Mouse (Mus musculus): ENCODE measurements around the gene Rbfox3. TPM values are rescaled to one million over a fixed set of nuclear protein-coding genes. Genes with fewer than 3 reads are reported as not detected.

Rbfox3 gene
- polyA plus RNA-seq (2014; fragmentation: Nextera tagmentation; extraction: Ambion mirVana): 0.13 and 0.19 TPM in 2 replicates

DNA sequence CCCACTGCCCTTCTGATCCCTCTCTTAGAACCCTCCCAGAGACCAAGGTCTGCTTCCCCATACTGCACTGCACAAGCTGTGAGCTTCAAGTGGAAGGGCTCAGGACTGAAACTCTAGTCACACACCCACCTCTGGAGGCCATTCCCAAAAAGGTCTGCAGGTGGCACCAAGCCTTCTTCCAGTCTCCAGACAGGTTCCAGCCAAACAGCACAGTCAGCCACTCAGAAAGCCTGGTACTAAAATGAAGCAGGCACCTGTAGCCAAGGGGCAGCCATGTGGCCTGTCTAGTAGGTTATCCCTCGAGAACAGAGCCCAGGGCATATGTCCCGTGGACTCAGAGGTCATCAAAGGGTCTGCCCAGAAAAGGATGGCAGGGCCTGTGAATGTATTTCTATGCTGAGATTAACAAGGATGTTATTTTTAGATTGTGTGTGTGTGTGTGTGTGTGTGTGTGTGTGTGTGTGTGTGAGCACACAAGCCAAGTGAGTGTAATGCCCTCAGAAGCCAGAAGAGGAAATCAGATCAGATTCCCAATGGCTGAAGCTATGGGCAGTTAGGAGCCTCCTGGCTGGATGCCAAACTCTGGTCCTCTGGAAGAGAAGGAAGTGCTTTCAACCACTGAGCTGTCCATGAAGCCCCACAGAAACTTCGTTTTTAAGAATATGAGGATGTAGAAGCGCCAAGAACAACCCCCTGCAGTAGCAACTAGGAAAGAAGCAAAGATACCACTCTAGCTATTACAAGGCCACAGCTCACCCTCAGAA is at the start of gene Rbfox3:
Gene Rbfox3 (minus strand): TSS at position 291 of the 764 bp plus-strand sequence.
- Histone ChIP-seq H3K4me2 (no peak within 1 kb of the TSS), H3K27ac (ENCODE audit: low read depth) (no peak within 1 kb of the TSS), H3K36me3 (ENCODE audit: insufficient read depth) (no peaks in the 10 kb centered on the region), H3K4me1 (ENCODE audit: insufficient read depth) (no peaks in the 10 kb centered on the region), H3K9me3 (ENCODE audit: low read depth, low read length) (no peaks in the 10 kb centered on the region), H3K9ac (no peak within 1 kb of the TSS), H3K27me3 (ENCODE audit: insufficient read depth, low read length) (peaks cover 47% of the 10 kb centered on the region), H3K4me3 (ENCODE audit: low read depth, low read length) (no peak within 1 kb of the TSS)
- WGBS: 39% methylated on average over 4 of the region's 4 CpGs
- no peak for ATAC-seq (ENCODE audit: insufficient read depth)
- peak; percentile 75 for DNase-seq
- TF ChIP-seq CTCF (IDR thresholded peaks at IDR 0.05; ENCODE audit: low read depth): 0 out of 2 replicates have a peak, but pooled peaks have one; percentile 6

GRCm38 (mm10) chr11:118960649-118961048 is 49.3 kb upstream of the Rbfox3 start:
- Histone ChIP-seq H3K4me2 (no peak overlapping the region), H3K4me3 (ENCODE audit: low read depth, low read length) (no peak overlapping the region), H3K27me3 (ENCODE audit: insufficient read depth, low read length) (no peaks in the 10 kb centered on the region), H3K36me3 (ENCODE audit: insufficient read depth) (no peaks in the 10 kb centered on the region), H3K27ac (ENCODE audit: low read depth) (no peak overlapping the region), H3K9ac (no peak overlapping the region), H3K4me1 (ENCODE audit: insufficient read depth) (no peaks in the 10 kb centered on the region), H3K9me3 (ENCODE audit: low read depth, low read length) (no peaks in the 10 kb centered on the region)
- ATAC-seq (ENCODE audit: insufficient read depth): no peak
- WGBS: 56% methylated on average over 3 of the region's 3 CpGs
- no peak for DNase-seq
- TF ChIP-seq CTCF (IDR thresholded peaks at IDR 0.05; ENCODE audit: low read depth): no peak

- Histone ChIP-seq H3K4me1 (ENCODE audit: insufficient read depth) (no peaks in the 10 kb centered on the region), H3K27ac (ENCODE audit: low read depth) (no peak overlapping the region), H3K36me3 (ENCODE audit: insufficient read depth) (no peaks in the 10 kb centered on the region), H3K27me3 (ENCODE audit: insufficient read depth, low read length) (no peaks in the 10 kb centered on the region), H3K9ac (no peak overlapping the region), H3K9me3 (ENCODE audit: low read depth, low read length) (no peaks in the 10 kb centered on the region), H3K4me2 (no peak overlapping the region), H3K4me3 (ENCODE audit: low read depth, low read length) (no peak overlapping the region)
- DNase-seq (peak; percentile 59), ATAC-seq (ENCODE audit: insufficient read depth) (peak; percentile 28; the same call in 1 of the 2 replicates)
- WGBS: 41% methylated on average over 14 of the region's 14 CpGs
- TF ChIP-seq CTCF (IDR thresholded peaks at IDR 0.05; ENCODE audit: low read depth): no peak
These were observed 45.7 kb upstream of the Rbfox3 start for GRCm38 (mm10) chr11:118957070-118957471.

DNA sequence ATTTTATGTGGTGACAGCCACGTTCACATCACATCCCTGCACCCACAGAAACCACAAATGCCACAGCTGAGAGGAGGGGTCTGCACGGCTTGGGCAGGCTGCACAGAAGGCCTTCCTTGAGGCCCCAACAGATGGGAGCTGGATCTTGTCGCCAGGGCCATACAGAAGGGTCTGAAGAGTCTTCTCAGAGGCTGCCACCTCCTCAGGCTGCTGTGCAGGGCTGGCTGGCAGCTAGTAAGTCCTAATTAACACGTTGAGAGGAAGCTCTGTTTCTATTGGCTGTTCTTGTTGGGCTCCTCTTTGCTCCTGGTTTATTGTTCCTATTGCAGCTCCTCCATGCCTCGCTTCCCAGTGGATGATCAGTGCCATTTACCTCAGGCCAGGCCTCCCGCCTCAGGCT is 43.6 kb upstream of the Rbfox3 start:
- H3K27me3 ChIP-seq (ENCODE audit: insufficient read depth, low read length): no peaks in the 10 kb centered on the region
- no peak overlapping the region for H3K9ac ChIP-seq
- H3K4me3 ChIP-seq (ENCODE audit: low read depth, low read length): no peak overlapping the region
- TF ChIP-seq CTCF (IDR thresholded peaks at IDR 0.05; ENCODE audit: low read depth): no peak
- DNase-seq (no peak), ATAC-seq (ENCODE audit: insufficient read depth) (no peak)
- H3K4me1 ChIP-seq (ENCODE audit: insufficient read depth): no peaks in the 10 kb centered on the region
- no peak overlapping the region for H3K4me2 ChIP-seq
- H3K27ac ChIP-seq (ENCODE audit: low read depth): no peak overlapping the region
- WGBS: 44% methylated on average over 6 of the region's 6 CpGs
- H3K9me3 ChIP-seq (ENCODE audit: low read depth, low read length): no peaks in the 10 kb centered on the region
- H3K36me3 ChIP-seq (ENCODE audit: insufficient read depth): no peaks in the 10 kb centered on the region

DNA sequence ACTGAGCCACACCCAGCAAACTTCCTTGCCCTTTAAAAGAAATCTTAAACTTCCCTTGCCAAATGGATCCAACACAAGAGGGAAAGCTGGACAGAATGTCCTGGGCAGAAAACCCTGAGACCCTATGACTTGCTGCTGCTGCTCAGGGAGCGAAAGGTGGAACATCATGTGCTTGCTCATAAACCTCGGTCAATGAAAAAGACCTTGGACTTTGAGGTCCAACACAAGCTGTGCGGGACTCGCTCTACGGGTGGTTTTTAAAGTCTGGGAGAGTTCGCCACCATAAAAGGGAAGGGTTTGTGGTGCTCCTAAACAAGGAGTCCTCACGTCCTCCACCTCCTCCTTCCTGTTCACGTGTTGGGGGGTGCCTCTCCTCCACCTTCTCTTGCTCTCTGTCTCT is 34.5 kb upstream of the Rbfox3 start:
- Histone ChIP-seq H3K27ac (ENCODE audit: low read depth) (no peak overlapping the region), H3K4me3 (ENCODE audit: low read depth, low read length) (no peak overlapping the region), H3K27me3 (ENCODE audit: insufficient read depth, low read length) (no peaks in the 10 kb centered on the region), H3K4me2 (no peak overlapping the region), H3K9ac (no peak overlapping the region), H3K9me3 (ENCODE audit: low read depth, low read length) (no peaks in the 10 kb centered on the region), H3K36me3 (ENCODE audit: insufficient read depth) (no peaks in the 10 kb centered on the region), H3K4me1 (ENCODE audit: insufficient read depth) (no peaks in the 10 kb centered on the region)
- no peak for TF ChIP-seq CTCF (IDR thresholded peaks at IDR 0.05; ENCODE audit: low read depth)
- DNase-seq (no peak), ATAC-seq (ENCODE audit: insufficient read depth) (no peak)
- WGBS: 88% methylated on average over 8 of the region's 8 CpGs

GRCm38 (mm10) chr11:118941268-118941667 is 29.9 kb upstream of the Rbfox3 start:
- H3K4me3 ChIP-seq (ENCODE audit: low read depth, low read length): no peak overlapping the region
- ATAC-seq (ENCODE audit: insufficient read depth) (no peak), DNase-seq (no peak)
- no peak overlapping the region for H3K9ac ChIP-seq
- no peaks in the 10 kb centered on the region for H3K27me3 ChIP-seq (ENCODE audit: insufficient read depth, low read length)
- no peak overlapping the region for H3K27ac ChIP-seq (ENCODE audit: low read depth)
- H3K4me1 ChIP-seq (ENCODE audit: insufficient read depth): no peaks in the 10 kb centered on the region
- no peak overlapping the region for H3K4me2 ChIP-seq
- TF ChIP-seq CTCF (IDR thresholded peaks at IDR 0.05; ENCODE audit: low read depth): no peak
- no peaks in the 10 kb centered on the region for H3K36me3 ChIP-seq (ENCODE audit: insufficient read depth)
- H3K9me3 ChIP-seq (ENCODE audit: low read depth, low read length): no peaks in the 10 kb centered on the region
- 42% methylated on average over 5 of the region's 5 CpGs for WGBS

GRCm38 (mm10) chr11:118940539-118940938 is 29.1 kb upstream of the Rbfox3 start:
- ATAC-seq (ENCODE audit: insufficient read depth) (no peak), DNase-seq (no peak)
- H3K27ac ChIP-seq (ENCODE audit: low read depth): no peak overlapping the region
- no peaks in the 10 kb centered on the region for H3K4me1 ChIP-seq (ENCODE audit: insufficient read depth)
- no peak overlapping the region for H3K4me2 ChIP-seq
- H3K36me3 ChIP-seq (ENCODE audit: insufficient read depth): no peaks in the 10 kb centered on the region
- no peak overlapping the region for H3K9ac ChIP-seq
- 64% methylated on average over 11 of the region's 11 CpGs for WGBS
- H3K9me3 ChIP-seq (ENCODE audit: low read depth, low read length): no peaks in the 10 kb centered on the region
- H3K4me3 ChIP-seq (ENCODE audit: low read depth, low read length): no peak overlapping the region
- H3K27me3 ChIP-seq (ENCODE audit: insufficient read depth, low read length): no peaks in the 10 kb centered on the region
- TF ChIP-seq CTCF (IDR thresholded peaks at IDR 0.05; ENCODE audit: low read depth): no peak
